Mouse (Mus musculus) megakaryocyte progenitor cell, adult 5-6 weeks (primary cell): ENCODE results near the gene Metap2. TPM values are rescaled to one million over a fixed set of nuclear protein-coding genes. Genes with fewer than 3 reads are reported as not detected.
"Not testable (repeated sequence)": the region's sequence is repeated elsewhere in the genome, so short reads cannot be mapped to it uniquely, and the experiment has no call there.

Experiments used
- ATAC-seq: replicated peaks from 2 replicates; pipeline ENCODE4 v1.8.0; 2016; ENCODE audit warnings: mild to moderate bottlenecking, moderate TSS enrichment, inconsistent platforms; ENCODE audit not compliant: poor library complexity
- total RNA-seq, 2 experiments: library from RNA; stranded (forward) in 1 of 2; stranded (reverse) in 1 of 2; fragments of 157-497, 149-512 nt in 1 of 2; fragments of 200-1000 nt in 1 of 2; gene quantifications; 2 replicates each; pipeline versions ENCODE4 v1.2.3 to v1.2.4; 2015 to 2017

Gene Metap2
- total RNA-seq, 2 experiments from 2014 or later: 286 to 381 TPM

GRCm38 (mm10) chr10:93868401-93868800 lies 28.5 kb downstream of the Metap2 start:
- no peak for ATAC-seq

GRCm38 (mm10) chr10:93856095-93856494 lies 40.8 kb downstream of the Metap2 start:
- no peak for ATAC-seq

- ATAC-seq: no peak
Observed at GRCm38 (mm10) chr10:93855126-93855525, 41.8 kb downstream of the Metap2 start.

GRCm38 (mm10) chr10:93846706-93847105 lies 50.2 kb downstream of the Metap2 start:
- ATAC-seq: no peak

- not testable (repeated sequence) for ATAC-seq
Observed at GRCm38 (mm10) chr10:93835115-93835514, 61.8 kb downstream of the Metap2 start.

GRCm38 (mm10) chr10:93834394-93834745 lies 62.5 kb downstream of the Metap2 start:
- no peak for ATAC-seq

- peak; percentile 88 for ATAC-seq
Observed at GRCm38 (mm10) chr10:93833699-93834393, 63.0 kb downstream of the Metap2 start.

GRCm38 (mm10) chr10:93833370-93833698 lies 63.6 kb downstream of the Metap2 start:
- no peak for ATAC-seq

- no peak for ATAC-seq
Observed at GRCm38 (mm10) chr10:93832811-93833210, 64.1 kb downstream of the Metap2 start.

GRCm38 (mm10) chr10:93831730-93832574 lies 64.9 kb downstream of the Metap2 start:
- ATAC-seq: no peak

- ATAC-seq: no peak
Observed at GRCm38 (mm10) chr10:93830931-93831729, 65.8 kb downstream of the Metap2 start, which contains the start of gene Usp44. TSS of gene Usp44 (plus strand) at chr10:93831555.

- peak; percentile 76 for ATAC-seq
Observed at GRCm38 (mm10) chr10:93829898-93830831, 66.7 kb downstream of the Metap2 start.

- ATAC-seq: peak; percentile 95
Observed at GRCm38 (mm10) chr10:93818661-93819060, 78.2 kb downstream of the Metap2 start.

- ATAC-seq: no peak
Observed at GRCm38 (mm10) chr10:93813755-93814154, 83.1 kb downstream of the Metap2 start.

GRCm38 (mm10) chr10:93812774-93813415 lies 84.0 kb downstream of the Metap2 start:
- ATAC-seq: peak; percentile 74

GRCm38 (mm10) chr10:93812098-93812497 lies 84.8 kb downstream of the Metap2 start:
- no peak for ATAC-seq

GRCm38 (mm10) chr10:93810590-93811185 lies 86.2 kb downstream of the Metap2 start:
- ATAC-seq: no peak

- not testable (repeated sequence) for ATAC-seq
Observed at GRCm38 (mm10) chr10:93809438-93809837, 87.5 kb downstream of the Metap2 start.
